Mouse (Mus musculus) heart, postnatal 14 days (tissue): ENCODE measurements around the gene Cmip. TPM values are rescaled to one million over a fixed set of nuclear protein-coding genes. Genes with fewer than 3 reads are reported as not detected.

ENCODE experiments used
- DNase-seq, 2 experiments: peaks; one replicate each; pipeline ENCODE4 v3.0.0; 2021 to 2022
- intact Hi-C: fragments of 180-260 bp; cut with DNase I; formaldehyde crosslinking; loops from one replicate; pipeline ENCODE4 v1.15.1; 2025
- total RNA-seq, 2 experiments: library from RNA; stranded (reverse); gene quantifications; 2 replicates each; pipeline ENCODE4 v1.2.3; 2021

Cmip gene
- total RNA-seq, 2 experiments from 2014 or later = 29.5 to 30.9 TPM

DNA sequence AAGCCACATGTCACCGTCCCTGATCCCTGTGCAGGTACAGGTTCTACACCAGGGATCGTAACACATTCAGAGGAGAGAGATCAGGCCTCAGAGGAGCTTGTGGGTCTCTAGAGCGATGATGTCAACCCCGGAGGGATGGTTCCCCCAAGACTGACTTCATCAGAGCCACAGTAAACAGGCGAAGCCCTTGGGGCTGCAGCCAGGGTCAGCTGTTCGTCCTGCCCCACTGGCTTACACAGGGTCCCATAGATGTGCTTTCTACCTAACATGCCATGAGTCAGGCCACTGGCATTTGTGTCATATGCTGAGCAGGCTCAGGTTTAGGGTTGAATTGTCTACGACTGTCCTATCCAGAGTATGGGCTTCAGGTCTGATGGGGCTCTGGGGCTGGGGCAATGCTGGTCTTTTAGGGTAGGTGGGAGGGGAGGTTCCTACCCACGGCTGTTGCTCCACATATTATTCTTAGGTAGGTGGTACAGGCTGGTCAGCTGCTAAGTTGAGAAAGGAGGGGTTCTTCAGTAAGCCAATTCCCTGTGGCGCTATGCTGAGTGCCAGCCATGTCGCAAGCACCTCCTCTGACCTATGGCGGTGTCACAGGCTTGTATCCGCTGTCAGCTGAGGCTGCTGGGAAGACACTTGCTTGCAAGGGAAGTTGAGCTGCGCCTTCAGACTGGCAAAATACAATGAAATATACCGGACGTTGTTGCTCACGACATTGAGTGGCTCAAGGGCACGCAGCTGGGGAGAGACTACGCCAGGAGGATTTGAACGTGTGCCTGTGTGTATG, 107.7 kb downstream of the Cmip start:
- intact Hi-C loops = loop anchor here (5.0 kb wide), 1 partner anchor 67 kb away; no protein-coding TSS in a partner anchor
- DNase-seq = no peak

DNA sequence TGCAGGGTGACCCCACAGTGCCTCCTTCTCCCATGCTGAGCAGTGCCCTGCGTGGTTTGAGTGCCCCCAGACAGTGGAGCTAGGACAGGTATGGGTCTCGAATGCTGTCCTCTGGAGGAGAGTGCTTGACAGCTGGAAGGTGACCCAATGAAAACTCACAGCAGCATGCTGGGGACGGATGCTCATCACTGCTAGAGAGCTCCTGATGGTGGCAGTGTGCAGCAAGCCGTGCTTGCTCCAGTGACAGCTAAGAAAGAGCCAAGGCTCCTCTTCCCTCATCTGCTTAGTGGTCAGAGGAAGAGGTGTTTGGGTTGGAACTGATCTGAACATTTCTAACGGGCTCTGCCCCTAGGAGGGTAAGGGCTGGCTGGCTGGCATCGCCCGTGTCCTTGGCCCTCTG, 109.6 kb downstream of the Cmip start:
- no peak for DNase-seq
- intact Hi-C loops = loop anchor here (5.0 kb wide), 1 partner anchor 69 kb away; no protein-coding TSS in a partner anchor

DNA sequence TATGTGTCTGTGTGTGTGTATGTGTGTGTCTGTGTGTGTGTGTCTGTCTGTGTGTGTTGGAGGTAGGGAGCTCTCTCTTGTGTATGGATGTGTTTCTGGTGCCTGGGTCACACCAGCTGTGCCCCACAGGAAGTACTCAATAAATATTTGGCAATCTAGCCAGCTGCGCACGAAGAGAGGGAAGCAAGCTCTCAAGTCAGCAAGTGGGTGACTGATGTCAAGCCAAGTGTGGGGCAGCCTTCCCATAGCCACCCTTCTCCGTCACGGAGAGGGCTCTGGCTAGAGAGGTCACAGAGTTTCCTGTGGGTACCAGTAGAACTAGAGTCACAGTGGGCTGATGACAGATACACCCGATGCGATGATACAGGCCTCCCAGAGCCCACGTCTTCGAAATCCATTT, 110.6 kb downstream of the Cmip start:
- DNase-seq = no peak

DNA sequence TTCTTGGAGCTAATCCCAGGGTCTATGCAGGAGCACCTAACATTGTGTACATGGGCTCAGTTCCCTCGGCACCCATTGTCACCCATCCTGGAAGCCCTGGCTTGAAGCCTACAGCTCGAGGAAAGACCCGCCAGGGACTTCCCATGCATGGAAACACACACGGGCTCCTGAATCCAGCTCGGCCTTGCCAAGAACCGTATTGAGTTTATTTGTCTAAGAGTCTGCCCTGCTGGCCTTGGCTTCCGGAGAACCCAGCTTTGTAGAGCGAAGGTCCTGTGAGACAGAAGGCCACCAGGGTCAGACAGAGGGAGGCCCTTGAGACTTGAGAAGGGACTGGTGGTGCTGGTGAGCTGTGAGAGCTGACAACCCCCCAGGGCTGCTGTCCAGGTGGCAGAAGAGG, 111.9 kb downstream of the Cmip start:
- intact Hi-C loops = loop anchor here (5.0 kb wide), 1 partner anchor 71 kb away; no protein-coding TSS in a partner anchor
- peak; percentile 50 to 55 for DNase-seq

More for the DNA sequence above, 110.6 kb downstream of the Cmip start:
- intact Hi-C loops = loop anchor here (5.0 kb wide), 1 partner anchor 70 kb away; no protein-coding TSS in a partner anchor

DNA sequence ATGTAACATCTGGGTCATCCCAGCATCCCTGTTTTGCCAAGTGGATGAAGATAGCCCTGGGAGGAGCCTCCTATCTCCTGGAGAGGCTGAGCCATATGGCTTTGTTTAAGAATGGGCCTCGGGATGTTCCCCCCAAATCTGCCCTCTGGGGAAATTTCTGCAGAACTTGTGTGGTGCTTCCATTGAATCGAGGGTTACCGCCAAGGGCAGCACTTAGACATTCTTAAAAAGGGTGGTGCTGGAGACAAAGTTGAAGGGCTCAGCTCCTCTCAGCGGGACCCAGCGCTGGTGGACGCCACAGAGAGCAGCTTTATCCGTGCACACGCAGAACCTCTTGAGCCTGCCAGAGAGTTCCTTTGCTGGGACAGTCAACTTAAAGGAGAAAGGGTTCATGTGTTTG, 113.1 kb downstream of the Cmip start:
- DNase-seq = no peak
- intact Hi-C loops = loop anchor here (10.0 kb wide), 2 partner anchors 115 to 265 kb away; partner anchors contain the start of gene Cmip

DNA sequence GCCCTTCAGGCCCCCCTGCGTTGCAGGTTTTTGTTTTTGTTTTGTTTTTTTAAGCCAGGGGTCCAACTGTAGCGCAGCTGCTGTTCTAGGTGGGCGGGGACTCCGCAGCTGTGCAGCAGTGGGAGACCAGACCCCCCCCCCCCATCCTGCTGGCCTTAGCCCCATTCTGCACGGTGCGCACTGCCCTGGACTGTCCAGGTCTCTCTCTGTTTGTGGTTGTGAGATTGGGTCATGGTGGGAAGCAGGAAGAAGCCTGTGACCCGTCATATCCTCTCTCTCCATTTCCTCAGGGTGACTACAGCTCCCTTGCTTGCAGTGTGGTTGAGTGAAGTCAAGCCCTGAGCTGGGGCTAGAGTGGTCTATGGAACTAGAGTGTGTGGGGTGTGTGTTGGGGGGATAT, 114.3 kb downstream of the Cmip start:
- intact Hi-C loops = loop anchor here (10.0 kb wide), 2 partner anchors 116 to 266 kb away; partner anchors contain the start of gene Cmip
- no peak for DNase-seq

DNA sequence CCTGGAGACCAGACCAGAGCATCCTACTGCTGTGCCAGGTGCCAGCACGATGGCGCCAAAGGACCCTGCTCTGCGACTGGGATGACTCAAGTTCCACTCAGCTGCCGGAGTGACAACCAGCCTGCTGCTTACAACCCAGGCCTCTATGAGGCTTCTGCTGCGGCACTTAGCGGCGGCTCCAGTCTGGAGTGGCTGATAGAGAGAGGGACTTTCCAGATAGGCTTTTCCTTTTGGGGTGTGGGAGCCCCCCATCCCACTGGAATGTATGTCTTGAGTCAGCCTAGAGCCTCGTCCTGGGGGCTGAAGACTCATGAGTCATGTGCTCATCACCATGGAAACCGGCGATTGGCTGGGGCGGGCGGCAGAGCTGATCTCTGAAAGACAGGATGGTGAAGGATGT, 115.2 kb downstream of the Cmip start:
- no peak for DNase-seq
- intact Hi-C loops = loop anchor here (10.0 kb wide), 2 partner anchors 117 to 267 kb away; partner anchors contain the start of gene Cmip

DNA sequence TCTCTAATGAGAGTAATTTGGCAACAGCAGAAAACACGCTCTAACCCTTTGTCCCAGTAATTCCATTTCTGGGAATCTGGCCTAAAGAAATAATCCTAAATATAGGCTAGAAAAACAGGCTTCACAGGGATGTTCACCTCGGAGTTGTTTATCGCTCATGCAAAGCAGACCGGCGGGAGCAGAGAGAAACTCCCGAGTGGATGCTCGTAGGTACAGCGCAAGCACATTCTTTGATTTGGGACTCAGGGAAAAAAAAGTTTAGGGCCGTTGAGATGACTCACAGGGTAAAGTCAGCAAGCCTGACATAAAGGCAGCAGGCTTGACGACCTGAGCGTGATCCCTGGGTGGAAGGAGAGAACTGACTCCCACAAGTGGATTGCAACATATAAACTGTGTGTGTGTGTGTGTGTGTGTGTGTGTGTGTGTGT, 116.2 kb downstream of the Cmip start:
- intact Hi-C loops = loop anchor here (10.0 kb wide), 2 partner anchors 118 to 268 kb away; partner anchors contain the start of gene Cmip
- no peak for DNase-seq

DNA sequence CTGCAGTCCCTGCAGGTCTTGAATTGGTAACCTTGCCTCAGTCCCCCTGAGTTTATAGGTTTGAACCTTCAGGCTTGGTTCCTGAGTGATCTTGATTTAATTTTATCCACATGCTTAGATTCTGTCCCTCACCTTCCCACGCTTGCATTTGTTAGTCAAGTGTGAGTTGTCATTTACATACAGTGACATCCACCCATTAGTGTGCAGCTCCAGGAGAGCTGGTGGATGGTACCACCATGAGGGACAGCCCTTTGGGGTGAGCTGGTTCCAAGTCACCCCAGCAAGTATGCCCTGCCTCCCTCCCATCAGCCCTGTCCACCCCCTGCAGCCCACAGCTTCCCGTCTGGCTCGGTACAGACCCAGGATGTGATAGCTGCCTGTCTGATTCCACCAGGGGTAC, 117.2 kb downstream of the Cmip start:
- intact Hi-C loops = loop anchor here (10.0 kb wide), 2 partner anchors 119 to 269 kb away; partner anchors contain the start of gene Cmip
- no peak for DNase-seq

DNA sequence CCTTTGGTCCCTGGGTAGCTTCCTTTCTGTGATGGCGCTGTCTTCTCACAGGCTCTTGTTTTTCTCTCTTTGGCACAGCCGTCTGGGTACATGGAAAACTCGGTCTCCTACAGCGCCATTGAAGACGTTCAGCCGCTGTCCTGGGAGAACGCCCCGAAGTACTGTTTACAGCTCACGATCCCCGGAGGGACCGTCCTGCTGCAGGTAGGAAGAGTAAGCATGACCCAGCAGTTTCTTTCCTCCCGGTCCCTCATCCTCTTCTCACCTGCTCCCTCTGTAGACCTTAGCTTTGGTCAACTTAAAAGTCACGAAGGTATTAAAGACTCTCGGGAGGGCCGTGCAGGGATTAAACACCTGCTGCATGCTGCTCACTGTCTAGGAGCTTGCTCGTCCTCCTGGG, 120.1 kb downstream of the Cmip start:
- no peak for DNase-seq
- intact Hi-C loops = loop anchor here (5.0 to 10.0 kb wide), 3 partner anchors 35 to 272 kb away; partner anchors contain the start of gene Cmip

DNA sequence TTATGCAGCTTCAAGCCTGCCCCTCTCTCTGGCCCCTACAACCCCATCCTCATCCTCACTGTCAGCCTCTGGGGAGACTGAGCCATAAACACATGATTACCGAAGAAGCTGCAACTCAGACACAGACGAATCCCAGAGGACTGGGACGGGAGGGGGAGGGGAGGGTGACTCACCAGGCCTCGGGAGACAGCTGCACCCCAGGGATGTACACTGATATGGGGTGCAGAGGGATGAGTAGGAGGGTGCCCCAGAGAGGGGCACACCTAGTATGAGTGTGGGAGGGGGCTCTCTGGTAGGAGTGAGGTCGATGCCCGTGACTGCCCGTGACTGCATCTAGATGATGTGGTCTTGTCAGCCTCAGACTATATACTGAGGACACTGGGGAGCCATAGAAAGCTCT, 121.8 kb downstream of the Cmip start:
- DNase-seq = no peak
- intact Hi-C loops = loop anchor here (2.0 to 10.0 kb wide), 4 partner anchors 36 to 274 kb away; partner anchors contain the start of gene Cmip

DNA sequence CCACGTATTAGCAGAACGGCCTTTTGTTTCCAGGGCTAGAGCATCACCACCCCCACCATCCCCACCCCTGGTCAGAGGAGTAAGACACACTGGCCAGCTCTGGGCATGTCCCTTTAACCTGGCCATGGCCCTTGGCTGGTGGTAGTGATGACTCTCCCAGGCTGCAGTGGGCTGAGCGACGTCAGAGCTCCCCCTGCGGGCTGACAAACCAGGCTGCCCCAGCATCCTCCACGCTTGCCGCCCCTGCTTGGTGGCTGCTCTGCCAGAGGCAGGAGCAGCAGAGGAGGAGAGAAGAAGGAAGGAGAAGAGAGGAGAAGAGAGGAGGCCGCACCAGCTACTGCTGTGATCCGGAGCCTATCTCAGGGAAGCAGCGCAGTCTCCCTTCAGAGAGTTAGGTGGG, 122.3 kb downstream of the Cmip start:
- peak; percentile 78 to 79 for DNase-seq
- intact Hi-C loops = loop anchor here (2.0 to 10.0 kb wide), 4 partner anchors 37 to 274 kb away; partner anchors contain the start of gene Cmip

DNA sequence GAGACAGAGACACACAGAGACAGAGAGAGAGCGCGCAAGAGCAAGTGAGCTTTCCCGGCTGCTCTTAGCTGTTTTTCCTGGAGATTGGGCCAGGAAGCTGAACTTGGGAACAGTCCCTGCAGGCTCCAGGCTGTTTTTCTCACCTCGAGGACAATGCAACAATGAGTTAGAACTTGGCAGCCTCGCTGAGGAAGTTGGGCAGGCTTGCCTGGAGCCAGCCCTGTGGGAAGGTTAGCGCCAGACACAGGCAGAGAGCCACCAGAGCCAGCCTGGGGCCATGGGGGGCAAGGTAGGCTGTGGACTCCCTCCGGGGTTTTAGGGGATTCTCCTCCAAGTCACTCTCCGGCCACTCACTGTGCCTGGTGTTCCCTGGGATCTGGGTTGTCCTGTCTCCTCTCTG, 123.9 kb downstream of the Cmip start:
- intact Hi-C loops = no loop called here
- DNase-seq = peak; percentile 74

DNA sequence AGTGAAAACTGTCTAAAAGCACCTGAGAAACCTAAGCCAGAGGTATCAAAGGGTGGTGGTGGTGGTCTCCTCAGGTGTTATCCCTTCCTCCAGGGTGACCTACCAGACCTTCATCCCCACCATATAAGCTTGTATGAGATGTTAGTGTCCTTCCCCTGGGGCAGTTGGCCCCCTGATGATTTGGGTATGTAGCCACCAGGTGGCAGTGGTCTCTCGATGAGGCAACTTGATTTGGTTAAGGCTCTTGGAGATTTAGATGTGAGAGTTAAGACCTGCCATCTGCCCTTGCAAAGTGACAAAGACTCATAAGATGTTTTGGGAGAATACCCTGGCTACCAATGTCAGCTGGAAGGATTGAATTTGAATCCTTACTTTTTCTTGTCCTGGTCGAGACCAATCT, 129.3 kb downstream of the Cmip start:
- peak in 1 of 2 experiments; percentile 64 for DNase-seq
- intact Hi-C loops = loop anchor here (2.0 to 5.0 kb wide), 2 partner anchors 36 to 79 kb away; no protein-coding TSS in a partner anchor

DNA sequence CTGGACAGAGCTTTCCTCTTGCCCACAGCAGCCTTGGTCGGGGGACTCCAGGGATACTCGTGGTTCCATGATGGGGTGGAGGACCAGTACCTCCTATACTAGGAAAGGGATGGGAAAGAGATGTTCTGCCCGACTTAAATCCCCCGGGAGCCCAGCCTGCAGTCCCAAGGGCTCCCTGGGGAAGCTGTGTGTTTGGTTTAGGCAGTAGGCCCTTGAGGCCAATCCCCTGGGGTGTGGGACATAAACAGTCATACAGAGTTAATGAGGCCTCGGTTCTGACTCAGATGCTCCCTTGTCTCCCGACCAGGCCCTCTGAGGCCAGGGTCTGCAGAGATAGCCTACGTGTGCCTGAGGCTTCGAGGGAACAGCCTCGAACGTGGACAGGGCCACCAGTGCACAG, 130.8 kb downstream of the Cmip start:
- intact Hi-C loops = loop anchor here (2.0 to 5.0 kb wide), 2 partner anchors 35 to 77 kb away; no protein-coding TSS in a partner anchor
- DNase-seq = no peak

DNA sequence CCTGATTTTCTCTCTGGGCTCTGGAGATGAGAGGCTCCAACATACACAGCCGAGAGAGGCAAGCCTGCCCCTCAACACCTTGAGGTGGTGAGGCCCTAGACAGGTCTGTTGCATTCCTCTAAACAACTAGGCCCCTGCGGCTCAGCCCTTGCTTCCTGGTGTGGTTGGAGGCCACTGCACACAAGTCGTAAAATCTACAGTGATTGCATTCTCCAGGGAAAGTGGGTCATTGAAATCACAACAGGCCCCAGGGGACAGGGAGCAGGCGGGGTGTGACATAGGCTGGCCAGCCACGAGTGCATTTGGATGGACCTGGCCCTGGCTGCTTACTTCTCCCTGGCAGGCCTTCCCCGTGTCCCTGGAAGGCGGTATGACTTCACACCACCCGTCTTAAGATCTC, 131.5 kb downstream of the Cmip start:
- intact Hi-C loops = loop anchor here (5.0 kb wide), 1 partner anchor 34 kb away; no protein-coding TSS in a partner anchor
- DNase-seq = no peak

DNA sequence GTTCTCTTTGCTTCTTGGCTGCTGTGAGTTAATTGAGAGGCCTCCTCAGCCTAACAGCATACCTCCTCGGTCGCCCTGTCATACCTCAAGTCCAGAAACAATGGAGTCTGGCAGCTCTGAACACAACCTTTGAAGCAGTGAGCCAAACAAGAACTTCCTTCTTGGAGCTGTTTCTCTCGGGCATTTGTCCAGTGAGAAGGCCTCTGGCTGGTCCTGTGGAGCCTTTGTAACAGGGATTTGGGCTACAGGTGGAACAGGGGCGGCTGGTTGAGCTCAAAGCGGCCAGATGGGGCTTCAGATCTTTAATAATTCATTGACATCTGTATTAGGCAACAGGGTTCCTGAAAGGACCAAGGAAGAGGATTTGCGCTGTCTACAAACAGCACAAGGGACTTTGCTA, 137.0 kb downstream of the Cmip start:
- no peak for DNase-seq
- intact Hi-C loops = no loop called here

DNA sequence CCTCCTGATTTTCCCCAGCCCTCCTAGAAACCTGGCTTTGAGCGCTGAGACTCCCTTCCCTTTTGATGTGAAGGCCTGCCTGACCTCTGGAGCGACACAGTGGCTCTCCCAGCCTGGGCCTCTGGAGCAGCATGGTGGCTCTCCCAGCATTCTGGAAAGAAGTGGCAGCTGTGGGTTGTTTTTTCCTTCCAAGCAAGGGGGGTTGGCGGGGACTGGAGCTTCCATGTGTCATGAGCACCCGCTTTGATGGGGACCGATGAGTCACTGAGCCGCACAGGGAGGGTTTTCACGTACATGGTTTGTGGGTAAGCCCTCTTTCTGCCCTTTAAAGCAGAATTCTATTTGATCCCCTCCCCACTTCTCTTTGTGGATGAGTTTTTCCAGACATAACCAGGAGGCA, 138.2 kb downstream of the Cmip start:
- DNase-seq = no peak
- intact Hi-C loops = no loop called here

DNA sequence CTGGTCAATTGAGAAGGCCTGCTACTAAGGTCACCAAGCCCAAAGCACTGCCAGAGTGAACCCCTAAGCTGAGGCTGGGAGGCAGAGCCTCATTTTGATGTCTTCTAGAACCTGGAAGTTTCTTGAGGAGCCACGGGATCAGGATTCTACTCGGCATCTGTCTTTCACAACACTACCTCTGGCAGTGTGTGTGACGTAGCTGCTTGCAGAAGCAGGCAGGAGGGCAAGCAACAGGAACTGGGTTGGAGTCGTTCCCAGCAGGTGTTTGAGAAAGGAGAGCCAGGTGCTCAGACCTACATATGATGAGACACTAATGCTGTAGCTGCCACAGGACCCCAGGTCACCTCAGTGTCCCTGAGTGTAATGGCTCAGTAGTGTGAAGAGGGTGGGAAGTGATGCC, 140.0 kb downstream of the Cmip start:
- DNase-seq = no peak
- intact Hi-C loops = no loop called here

DNA sequence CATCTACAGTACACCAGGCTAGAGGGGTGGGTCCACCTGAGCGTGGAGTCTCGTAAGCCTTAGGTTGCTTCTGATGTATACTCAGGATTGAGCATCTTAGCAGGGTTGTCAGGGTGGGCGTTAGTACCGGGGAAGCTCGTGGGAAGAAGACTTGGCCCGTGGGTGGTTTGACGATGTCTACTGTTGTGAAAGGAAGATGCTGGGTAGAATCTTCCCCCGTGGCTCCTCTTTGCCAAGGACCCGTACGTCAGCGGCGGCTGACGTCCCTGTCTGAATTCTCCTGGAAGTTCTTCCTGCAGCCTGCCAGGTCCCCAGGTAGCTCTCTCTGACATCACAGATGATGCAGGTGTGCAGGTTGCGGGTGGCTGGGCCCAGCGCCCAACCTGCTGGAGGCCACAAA, 140.9 kb downstream of the Cmip start:
- intact Hi-C loops = no loop called here
- DNase-seq = no peak

DNA sequence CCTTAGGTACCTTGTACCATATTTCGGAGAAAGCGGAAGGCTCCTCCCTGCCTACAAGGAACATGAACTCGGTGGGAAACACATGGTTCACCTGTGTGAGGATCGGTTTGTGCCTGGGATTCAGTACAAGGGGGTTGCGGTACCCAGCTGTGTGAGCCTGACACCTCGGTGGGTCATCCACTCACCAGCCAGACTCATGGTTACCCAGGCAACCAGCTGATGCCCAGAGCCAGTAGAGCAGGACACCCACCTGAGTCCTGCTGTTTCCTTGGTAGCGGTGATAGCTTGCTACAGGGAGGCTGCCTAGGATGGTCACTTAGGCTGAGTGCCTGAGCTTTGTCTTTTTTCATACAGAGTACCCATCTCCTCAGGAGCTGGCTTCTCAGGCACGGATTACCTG, 142.4 kb downstream of the Cmip start:
- intact Hi-C loops = no loop called here
- DNase-seq = no peak
